Mouse (Mus musculus) liver, embryonic 14.5 days (tissue): Measurements from ENCODE around the gene Nmnat2.

Experiments
- CTCF ChIP-seq: IDR thresholded peaks from 2 replicates; pipeline ENCODE4 v1.5.1; 2016; ENCODE audit warnings: antibody characterized with exemption, low read depth, control low read depth
- EP300 ChIP-seq: IDR thresholded peaks from 2 replicates; pipeline ENCODE4 v1.6.1; 2016; ENCODE audit warnings: antibody characterized with exemption, low read depth

DNA sequence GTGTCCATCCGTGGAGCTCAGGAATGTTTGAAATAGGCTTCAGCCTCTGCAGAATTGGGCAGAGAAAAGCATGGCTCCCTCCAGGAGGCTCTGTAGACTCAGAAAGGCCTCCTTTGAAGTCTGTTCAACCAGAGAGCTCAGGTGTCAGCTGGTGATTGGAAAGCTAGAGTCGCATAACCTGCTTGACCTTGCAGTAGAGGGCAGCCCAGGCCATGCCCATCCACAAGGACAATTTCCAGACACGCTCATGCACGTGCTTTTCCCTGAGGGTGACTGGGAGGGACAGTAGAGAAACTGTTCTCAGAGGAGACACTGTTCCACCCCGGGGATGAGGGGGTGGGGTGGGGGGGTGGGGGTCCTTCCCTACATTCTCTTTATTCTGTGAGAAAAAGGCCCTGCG lies 76.6 kb downstream of the Nmnat2 start:
- no peak for TF ChIP-seq EP300
- no peak for TF ChIP-seq CTCF
